Comparison of ENCODE assay signal across 8 mouse cellular contexts in genomic region chr10:128231697-128232419, GRCm38 (mm10). TPM values are rescaled to one million over a fixed set of nuclear protein-coding genes. Genes with fewer than 3 reads are reported as not detected.
A peak's percentile ranks its signal among the peaks of the same experiment; 100 is the strongest.
DNase-seq lines count a peak whose midpoint lies in the region; ATAC-seq and TF ChIP-seq lines count a peak whose summit lies in the region.

TSS of gene Timeless (plus strand) at chr10:128232065.

- peak within 1 kb of the TSS; percentile 80 for H3K9ac ChIP-seq in forebrain, embryonic 16.5 days (replicated peaks; ENCODE audit: low read depth, low read length)
- peak within 1 kb of the TSS; percentile 87 for H3K9ac ChIP-seq in lung, embryonic 14.5 days

- TF ChIP-seq CTCF in G1E (IDR thresholded peaks at IDR 0.05; ENCODE audit: low read depth, low read length) = no peak
- no peak for TF ChIP-seq CTCF in layer of hippocampus, adult 2 months (conservative IDR thresholded peaks at IDR 0.05)
- TF ChIP-seq CTCF in lung, embryonic 14.5 days (IDR thresholded peaks at IDR 0.05; ENCODE audit: low read depth) = no peak

- DNase-seq in G1E (ENCODE audit: low spot score) = peak; percentile 91
- DNase-seq in cerebellum, adult 18-20 months = peak; percentile 83 to 95
- DNase-seq in heart, postnatal 4 days = peak; percentile 91
- peak; percentile 73 to 83 for DNase-seq in layer of hippocampus, adult 2 months (ENCODE audit: low spot score in 2 of 2)
- peak; percentile 89 for DNase-seq in lung, embryonic 14.5 days
- peak; percentile 85 for DNase-seq in testis, postnatal 14 days (ENCODE audit: low spot score)

- peaks cover 31% of the 10 kb centered on the region for H3K36me3 ChIP-seq in G1E (replicated peaks)
- H3K36me3 ChIP-seq in forebrain, embryonic 16.5 days (ENCODE audit: control insufficient read depth, insufficient read depth) = no peaks in the 10 kb centered on the region
- peaks cover 5% of the 10 kb centered on the region for H3K36me3 ChIP-seq in lung, embryonic 14.5 days (ENCODE audit: insufficient read depth)

- WGBS in forebrain, embryonic 16.5 days = under 1% methylated on average over 58 of the region's 58 CpGs
- WGBS in lung, embryonic 14.5 days = under 1% methylated on average over 57 of the region's 58 CpGs

- H3K27ac ChIP-seq in forebrain, embryonic 16.5 days (ENCODE audit: low read length) = peak within 1 kb of the TSS; percentile 94
- H3K27ac ChIP-seq in layer of hippocampus, adult 2 months = peak within 1 kb of the TSS; percentile 92
- H3K27ac ChIP-seq in lung, embryonic 14.5 days (ENCODE audit: low read depth) = peak within 1 kb of the TSS; percentile 94

- no peaks in the 10 kb centered on the region for H3K27me3 ChIP-seq in G1E (ENCODE audit: insufficient read depth, low read length)
- no peaks in the 10 kb centered on the region for H3K27me3 ChIP-seq in forebrain, embryonic 16.5 days (replicated peaks; ENCODE audit: control insufficient read depth, insufficient read depth, low read length)
- H3K27me3 ChIP-seq in lung, embryonic 14.5 days (ENCODE audit: insufficient read depth, low read length) = no peaks in the 10 kb centered on the region

- no peaks in the 10 kb centered on the region for H3K9me3 ChIP-seq in G1E (replicated peaks)
- no peaks in the 10 kb centered on the region for H3K9me3 ChIP-seq in forebrain, embryonic 16.5 days (ENCODE audit: control insufficient read depth, low read length)
- H3K9me3 ChIP-seq in lung, embryonic 14.5 days (ENCODE audit: low read depth, low read length) = no peaks in the 10 kb centered on the region

- peak within 1 kb of the TSS; percentile 78 for H3K4me3 ChIP-seq in G1E (ENCODE audit: low read depth, low read length)
- H3K4me3 ChIP-seq in forebrain, embryonic 16.5 days (replicated peaks; ENCODE audit: low read length) = peak within 1 kb of the TSS; percentile 79
- H3K4me3 ChIP-seq in layer of hippocampus, adult 2 months = peak within 1 kb of the TSS; percentile 85
- peak within 1 kb of the TSS; percentile 74 for H3K4me3 ChIP-seq in lung, embryonic 14.5 days (ENCODE audit: low read depth, low read length)

- peak; percentile 55 for ATAC-seq in G1E (ENCODE audit: extremely low read depth, insufficient number of reproducible peaks, low FRiP score, poor library complexity, severe bottlenecking)
- ATAC-seq in forebrain, embryonic 16.5 days = peak; percentile 91
- ATAC-seq in lung, embryonic 14.5 days (ENCODE audit: insufficient read depth) = peak; percentile 90
- peak; percentile 36 for ATAC-seq in neutrophil, adult 5-6 weeks (ENCODE audit: extremely low read depth, insufficient number of reproducible peaks, low FRiP score, poor library complexity, severe bottlenecking)

- H3K4me2 ChIP-seq in forebrain, embryonic 16.5 days (ENCODE audit: low read length) = peak within 1 kb of the TSS; percentile 65
- H3K4me2 ChIP-seq in lung, embryonic 14.5 days = peak within 1 kb of the TSS; percentile 84

- peaks cover 54% of the 10 kb centered on the region for H3K4me1 ChIP-seq in G1E (ENCODE audit: insufficient read depth, low read depth, low read length)
- peaks cover 7% of the 10 kb centered on the region for H3K4me1 ChIP-seq in forebrain, embryonic 16.5 days (replicated peaks; ENCODE audit: control insufficient read depth, insufficient read depth, low read length)
- H3K4me1 ChIP-seq in lung, embryonic 14.5 days (ENCODE audit: insufficient read depth) = peaks cover 4% of the 10 kb centered on the region; the same call in 1 of the 2 replicates

RNA-seq across cellular contexts. Expression of gene Timeless, which starts in this region (rescaled TPM):
- total RNA-seq in G1E (2014; fragmentation: Nextera tagmentation) (28.1 and 32.6 TPM in 2 replicates), G1E (2017) (43.8 and 61.4 TPM in 2 replicates)
- polyA plus RNA-seq in G1E (2012) = 44.2 and 46.7 TPM in 2 replicates
- polyA plus RNA-seq in forebrain, embryonic 16.5 days (2015; fragmentation: Nextera tagmentation; extraction: Ambion mirVana) = 29.4 and 32.2 TPM in 2 replicates
- 10 to 100 TPM; 24.5 to 28.7 TPM for total RNA-seq in heart, postnatal 4 days (2021)
- total RNA-seq in layer of hippocampus, adult 2 months (2021) = 1 to 10 TPM; 5.4 to 6.4 TPM
- 70.2 and 71.5 TPM in 2 replicates for polyA plus RNA-seq in lung, embryonic 14.5 days (2014; fragmentation: Nextera tagmentation; extraction: Ambion mirVana)
- 13.6 and 17.5 TPM in 2 replicates for total RNA-seq in neutrophil, adult 5-6 weeks (2017)

Comparison
In these comparisons a context has a peak if more than half of its experiments do, and no peak if none do; other contexts are left out.
1. Peak in every context shown above with its lines: DNase-seq, ATAC-seq, H3K4me3 ChIP-seq and H3K27ac ChIP-seq.
2. ATAC-seq: peak in every context shown above with its lines; median percentile 91 in forebrain, embryonic 16.5 days; 90 in lung, embryonic 14.5 days; 55 in G1E; 36 in neutrophil, adult 5-6 weeks.